Mouse (Mus musculus) MEL (cell line): ENCODE results near the gene Il1r2.

Source experiments
- GATA1 ChIP-seq: IDR thresholded peaks from 2 replicates; pipeline ENCODE4 v1.6.1; 2011; ENCODE audit warnings: low read depth, low read length, improper control_type of control experiment
- POLR2A ChIP-seq, 2 experiments: IDR thresholded peaks; 2 replicates each; pipeline ENCODE4 v1.6.1; 2011 to 2012; ENCODE audit warnings: low read length in 2 of 2, mild to moderate bottlenecking in 2 of 2, control low read depth in 1 of 2, improper control_type of control experiment in 1 of 2, low read depth in 1 of 2, moderate library complexity in 1 of 2; ENCODE audit not compliant: control insufficient read depth in 1 of 2, insufficient read depth in 1 of 2, poor library complexity in 1 of 2
- POLR2AphosphoS2 ChIP-seq: IDR thresholded peaks from 2 replicates; pipeline ENCODE4 v1.6.1; 2011; ENCODE audit warnings: low read length, improper control_type of control experiment
- TCF12 ChIP-seq: IDR thresholded peaks from 2 replicates; pipeline ENCODE4 v1.6.1; 2014; ENCODE audit warnings: low read depth, mild to moderate bottlenecking, inconsistent platforms, low read length, improper control_type of control experiment, moderate library complexity

- no peak for TF ChIP-seq POLR2AphosphoS2
- TF ChIP-seq POLR2A (IDR thresholded peaks at IDR 0.05; ENCODE audit: control insufficient read depth in 1 of 2, insufficient read depth in 1 of 2, low read depth in 1 of 2, low read length in 2 of 2, poor library complexity in 1 of 2), result no peak
- no peak for TF ChIP-seq GATA1
- no peak for TF ChIP-seq TCF12
These were observed at the start of gene Il1r2 for GRCm38 (mm10) chr1:40073779-40074178.
